Mouse (Mus musculus) heart, postnatal 10 days (tissue): ENCODE data around the gene Garnl3. TPM values are rescaled to one million over a fixed set of nuclear protein-coding genes. Genes with fewer than 3 reads are reported as not detected.
"Not testable (repeated sequence)": the region's sequence is repeated elsewhere in the genome, so short reads cannot be mapped to it uniquely, and the experiment has no call there.

Source experiments
- DNase-seq, 2 experiments: peaks; one replicate each; pipeline ENCODE4 v3.0.0; 2021
- intact Hi-C: fragments of 180-260 bp; cut with DNase I; formaldehyde crosslinking; loops from one replicate; pipeline ENCODE4 v1.15.1; 2025
- total RNA-seq, 2 experiments: library from RNA; stranded (reverse); gene quantifications; 2 replicates each; pipeline ENCODE4 v1.2.3; 2021

The Garnl3 gene
- total RNA-seq, 2 experiments from 2014 or later: 9.2 to 9.9 TPM

DNA sequence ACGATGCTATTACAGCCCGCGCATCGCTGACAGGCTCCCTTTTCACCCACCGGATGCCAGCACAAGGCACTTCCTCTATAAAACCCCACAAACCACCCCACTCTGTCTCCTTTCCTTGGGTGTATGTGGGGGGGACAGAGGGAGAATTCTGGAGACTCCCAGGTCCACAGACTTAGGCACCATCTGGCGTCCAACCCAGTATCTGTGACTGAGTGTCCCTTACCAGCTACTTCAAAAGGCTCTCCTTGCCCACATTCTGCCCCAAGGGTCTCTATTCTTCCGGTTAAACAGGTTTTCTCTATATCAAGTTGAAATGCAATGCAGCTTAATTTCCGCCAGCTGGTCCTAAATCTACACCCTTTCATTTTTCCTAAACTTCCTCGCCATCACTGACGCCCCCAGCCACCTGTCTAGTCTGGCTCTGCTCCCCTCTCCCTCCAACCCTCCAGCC lies 36.2 kb downstream of the Garnl3 start:
- DNase-seq: no peak
- intact Hi-C loops: no loop called here

DNA sequence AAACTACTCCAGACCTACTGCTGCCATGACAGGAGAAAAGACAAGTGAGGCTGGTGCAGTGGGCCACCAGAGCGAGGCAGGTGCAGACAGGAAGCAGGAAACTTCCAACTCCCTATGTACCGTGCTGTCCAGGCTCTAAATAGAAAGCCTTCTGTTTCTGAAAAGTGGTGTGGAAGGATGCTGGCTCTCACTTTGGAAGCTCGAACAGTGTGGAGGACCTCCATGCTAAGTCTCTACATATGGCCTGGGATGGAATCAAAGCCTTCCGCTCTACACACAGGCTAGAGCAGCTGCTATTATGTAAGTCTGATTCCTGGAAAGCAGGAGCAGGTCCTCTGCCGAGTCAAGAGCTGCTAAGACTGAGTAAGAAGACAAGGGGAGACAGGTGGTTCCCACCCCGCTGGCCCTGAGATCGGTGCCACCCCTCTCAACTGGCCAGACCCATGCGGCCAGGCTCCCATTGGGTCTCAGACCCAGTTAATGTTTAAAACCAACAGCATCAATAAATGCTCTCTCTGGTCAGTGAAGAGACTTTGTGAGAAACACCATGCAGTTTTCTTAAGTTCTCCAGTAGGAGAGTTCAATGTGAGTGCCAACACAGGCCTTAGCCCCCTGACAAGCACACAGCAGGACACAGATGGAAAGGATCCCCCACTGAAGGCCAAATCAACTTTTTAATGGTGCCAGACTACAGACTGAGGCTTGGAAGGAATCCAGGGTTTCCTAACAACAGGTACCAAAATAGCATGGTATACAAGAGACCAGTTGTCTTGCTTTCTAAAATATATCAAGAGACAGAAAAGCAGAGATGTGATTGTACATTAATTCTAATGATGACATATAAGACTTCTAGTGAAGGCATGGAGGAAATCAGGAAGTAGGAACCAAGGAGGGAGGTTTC lies 40.6 kb downstream of the Garnl3 start:
- intact Hi-C loops: no loop called here
- DNase-seq: no peak

DNA sequence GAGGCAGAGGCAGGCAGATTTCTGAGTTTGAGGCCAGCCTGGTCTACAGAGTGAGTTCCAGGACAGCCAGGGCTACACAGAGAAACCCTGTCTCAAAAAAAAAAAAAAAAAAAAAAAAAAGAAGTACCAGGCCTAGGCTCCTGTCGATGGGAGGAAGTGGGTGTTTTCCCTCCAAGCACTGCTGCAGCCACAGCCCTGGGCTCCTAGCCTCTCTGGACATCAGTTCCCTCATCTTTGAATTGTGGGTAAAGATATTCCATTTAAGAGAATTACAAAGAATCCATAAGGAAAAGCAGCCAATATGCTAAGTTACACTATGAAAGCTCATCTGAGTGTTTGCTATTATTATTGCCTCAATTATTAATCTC lies 41.4 kb downstream of the Garnl3 start:
- DNase-seq, intact Hi-C loops: not testable (repeated sequence)

DNA sequence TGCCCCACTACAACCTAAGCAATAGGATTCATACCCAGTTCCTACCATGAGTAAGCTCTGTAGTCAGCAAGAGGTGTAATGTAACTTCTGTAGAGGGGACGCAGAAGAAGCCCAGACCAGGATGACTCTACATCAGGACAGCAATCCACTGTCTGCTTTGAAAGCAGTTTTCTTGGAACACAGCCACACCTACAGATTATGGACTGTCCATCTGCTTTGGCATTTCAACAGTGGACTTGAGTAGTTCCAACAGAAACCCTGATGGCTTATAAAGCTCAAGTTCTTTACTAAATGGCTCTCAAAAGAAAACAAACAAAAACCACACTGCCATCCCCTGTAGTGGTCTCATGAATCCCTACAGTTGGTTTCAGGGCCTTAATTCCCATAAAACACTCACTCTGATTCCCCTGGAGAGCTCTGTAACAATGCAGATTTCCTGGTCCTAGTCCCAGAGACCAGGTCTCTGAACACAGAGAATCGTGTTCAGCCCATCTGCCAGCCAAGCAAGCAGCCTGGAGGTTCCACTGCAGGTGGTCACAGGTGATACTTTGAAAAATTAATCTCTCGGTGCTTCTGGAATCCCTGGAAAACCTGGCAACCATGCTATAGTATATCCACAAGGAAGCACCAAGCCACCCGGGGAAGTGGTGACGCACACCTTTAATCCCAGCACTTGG lies 42.0 kb downstream of the Garnl3 start:
- intact Hi-C loops: no loop called here
- no peak for DNase-seq

DNA sequence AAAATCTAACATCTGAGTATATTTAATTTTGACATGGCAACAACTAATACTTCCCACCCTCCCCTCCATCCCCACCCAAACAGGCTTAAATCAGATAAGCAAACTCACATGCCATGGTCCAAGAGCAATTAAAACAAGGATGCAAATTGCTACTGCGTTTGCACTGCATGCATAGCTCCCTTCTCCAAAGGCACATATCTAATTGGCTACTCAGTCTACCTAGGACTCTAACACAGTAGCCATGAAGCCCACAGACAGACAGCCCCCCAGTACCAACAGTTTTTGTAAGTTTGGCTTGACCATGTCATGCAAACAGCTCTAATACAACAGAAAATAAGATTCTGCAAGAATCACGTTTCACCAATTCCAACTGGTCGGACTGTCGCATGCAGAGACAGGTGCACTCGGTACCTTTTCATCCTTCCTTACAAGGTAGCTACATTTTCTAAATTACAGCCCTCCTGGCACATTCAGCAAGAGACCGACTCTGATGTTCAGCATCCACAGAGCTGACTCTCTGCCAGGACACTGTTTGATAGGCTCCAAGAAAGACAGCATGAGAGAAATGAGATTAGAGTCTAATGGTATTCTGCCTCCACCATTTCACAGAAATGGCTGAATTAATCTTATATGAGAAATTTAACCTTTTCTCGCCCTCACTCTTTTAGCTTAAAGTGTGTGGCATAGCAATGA lies 44.6 kb downstream of the Garnl3 start:
- no peak for DNase-seq
- intact Hi-C loops: no loop called here

DNA sequence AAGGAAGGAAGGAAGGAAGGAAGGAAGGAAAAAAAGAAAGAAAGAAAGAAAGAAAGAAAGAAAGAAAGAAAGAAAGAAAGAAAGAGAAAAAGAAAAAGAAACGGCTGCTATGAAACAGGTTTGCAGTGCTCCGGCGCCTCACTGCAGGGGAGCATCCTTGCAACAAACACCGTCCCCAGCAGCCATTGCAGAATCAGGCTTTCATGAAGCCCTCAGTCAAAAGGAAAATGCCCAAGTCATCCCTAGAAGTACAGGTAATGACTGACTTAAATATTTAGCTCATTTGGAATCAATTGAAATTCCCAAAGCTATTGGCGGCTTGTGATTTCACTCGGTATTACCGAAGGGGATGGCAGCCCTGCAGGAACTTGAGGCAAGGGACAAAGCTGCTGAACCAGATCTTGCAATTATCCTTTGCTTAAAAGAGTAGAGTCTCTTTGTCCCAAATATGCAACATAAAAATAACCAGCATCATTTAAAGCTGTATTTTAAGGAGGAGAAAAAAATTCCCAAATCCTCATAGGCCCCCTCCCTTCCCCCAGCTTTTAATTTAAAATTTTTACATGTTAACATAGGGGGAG lies 45.3 kb downstream of the Garnl3 start:
- DNase-seq: no peak
- intact Hi-C loops: no loop called here

DNA sequence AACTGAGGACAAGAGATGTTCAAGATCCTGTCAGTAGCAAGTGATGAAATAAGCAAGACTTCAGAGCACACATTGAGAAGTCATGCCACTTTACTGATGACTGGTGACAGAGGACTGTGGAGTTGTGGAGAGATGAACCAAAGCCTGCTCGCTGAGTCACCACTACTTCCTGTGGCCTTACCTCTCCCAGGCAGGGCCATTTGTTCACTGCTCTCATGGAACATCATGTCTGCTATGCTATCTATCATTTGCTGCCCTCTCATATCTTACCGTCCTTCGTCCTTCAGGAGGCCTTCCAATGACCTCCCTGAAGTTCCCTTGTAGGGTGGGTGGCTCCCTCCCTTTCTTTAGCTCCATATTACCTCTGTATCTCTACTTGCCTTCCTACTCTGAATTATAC lies 47.2 kb downstream of the Garnl3 start:
- intact Hi-C loops: no loop called here

DNA sequence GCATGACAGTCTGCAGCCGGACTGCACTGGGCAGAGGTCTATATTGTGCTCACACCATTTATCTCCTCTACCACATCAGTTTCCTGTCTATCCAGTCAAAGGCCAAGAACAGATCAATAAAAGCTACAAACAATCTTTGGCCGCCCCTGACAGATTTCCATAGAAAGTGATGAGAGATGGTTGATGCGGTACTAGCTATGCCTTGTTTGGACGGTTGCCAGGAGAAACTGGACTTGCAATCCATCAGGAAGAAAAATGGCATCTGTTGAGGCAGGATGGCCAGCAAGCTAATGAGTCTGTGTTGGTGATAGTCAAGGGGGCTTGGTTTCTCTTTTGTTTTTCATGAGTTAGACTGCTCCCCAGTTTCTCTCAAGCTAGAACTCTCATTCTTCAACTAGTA lies 51.3 kb downstream of the Garnl3 start:
- intact Hi-C loops: no loop called here
- no peak for DNase-seq

More for the DNA sequence above, 47.2 kb downstream of the Garnl3 start:
- no peak for DNase-seq

DNA sequence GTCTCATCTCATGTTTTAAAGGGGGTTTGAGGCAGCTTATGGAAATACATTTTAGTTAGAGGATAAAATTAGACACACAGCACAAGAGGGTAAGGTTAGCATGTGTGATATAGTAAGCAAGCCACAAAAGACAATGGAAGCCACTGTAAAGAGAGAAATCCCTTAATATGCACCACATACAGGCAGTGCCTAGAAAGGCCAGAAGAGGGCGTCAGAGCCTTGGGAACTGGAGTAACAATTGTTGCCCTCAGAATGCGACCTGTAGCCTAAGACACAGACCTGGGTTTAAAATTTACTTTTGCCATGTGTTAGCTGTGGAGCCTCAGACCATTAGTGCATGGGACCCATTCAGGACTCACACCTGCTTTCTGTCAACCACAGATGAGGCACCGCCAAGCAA lies 54.2 kb downstream of the Garnl3 start:
- intact Hi-C loops: no loop called here
- DNase-seq: peak in 1 of 2 experiments; percentile 45

DNA sequence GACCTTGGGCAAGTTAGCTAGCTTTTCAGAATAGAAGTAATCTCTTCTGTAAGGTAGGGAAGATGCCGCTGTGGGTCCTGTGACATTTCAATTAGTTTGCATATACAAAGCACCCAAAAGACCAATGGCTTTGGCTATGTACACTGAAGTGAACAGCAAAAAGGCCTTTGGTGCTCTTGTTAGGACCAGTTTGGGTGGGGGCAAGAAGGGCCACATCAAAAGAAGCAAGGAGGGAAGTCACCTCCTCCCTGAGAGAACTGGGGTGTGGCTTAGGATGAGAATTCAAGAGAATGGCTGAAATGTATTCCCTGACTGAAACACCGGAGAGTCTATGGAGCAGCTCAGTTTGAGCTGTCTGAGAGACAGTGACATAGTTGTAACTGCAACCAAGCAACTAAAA lies 56.5 kb downstream of the Garnl3 start:
- DNase-seq: no peak
- intact Hi-C loops: no loop called here

DNA sequence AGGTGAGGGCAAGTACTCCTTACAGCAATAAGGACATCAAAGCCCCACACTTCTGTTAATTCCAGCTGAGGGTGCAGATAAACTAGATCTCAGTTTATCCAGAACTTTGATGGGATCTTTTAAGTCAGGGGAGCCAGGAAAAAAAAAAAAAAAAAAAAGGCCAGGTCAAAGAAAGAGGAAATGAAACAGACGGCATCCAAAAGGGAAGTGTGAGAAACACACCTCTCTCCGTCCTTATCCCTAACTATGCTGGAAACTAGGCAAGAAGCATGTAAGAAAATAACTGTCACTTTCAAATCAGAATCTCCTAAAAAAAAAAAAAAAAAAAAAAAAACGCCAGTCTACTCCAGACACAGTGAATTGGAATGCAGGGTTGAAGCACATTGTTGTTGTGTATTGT lies 57.3 kb downstream of the Garnl3 start:
- DNase-seq: no peak
- intact Hi-C loops: no loop called here

DNA sequence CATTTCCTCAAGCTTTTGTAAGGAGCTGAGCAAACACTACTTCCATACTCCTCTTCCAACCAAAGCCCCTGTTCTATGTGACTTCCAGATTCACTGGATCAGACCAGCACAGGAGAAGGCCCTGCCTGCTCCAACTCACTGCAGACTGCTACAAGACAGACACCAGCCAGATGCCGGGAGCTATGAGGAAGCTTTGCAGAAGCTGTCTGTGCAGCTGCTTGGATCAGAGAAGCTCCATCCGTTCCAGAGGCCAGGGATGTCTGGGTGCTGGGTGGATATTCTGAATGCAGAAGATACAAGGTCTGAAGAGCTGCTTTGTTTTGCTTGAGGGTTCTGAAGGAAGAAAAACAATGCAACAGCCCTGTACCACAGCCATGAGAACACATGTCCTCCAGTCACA lies 59.1 kb downstream of the Garnl3 start:
- intact Hi-C loops: no loop called here
- DNase-seq: peak; percentile 33 to 40

DNA sequence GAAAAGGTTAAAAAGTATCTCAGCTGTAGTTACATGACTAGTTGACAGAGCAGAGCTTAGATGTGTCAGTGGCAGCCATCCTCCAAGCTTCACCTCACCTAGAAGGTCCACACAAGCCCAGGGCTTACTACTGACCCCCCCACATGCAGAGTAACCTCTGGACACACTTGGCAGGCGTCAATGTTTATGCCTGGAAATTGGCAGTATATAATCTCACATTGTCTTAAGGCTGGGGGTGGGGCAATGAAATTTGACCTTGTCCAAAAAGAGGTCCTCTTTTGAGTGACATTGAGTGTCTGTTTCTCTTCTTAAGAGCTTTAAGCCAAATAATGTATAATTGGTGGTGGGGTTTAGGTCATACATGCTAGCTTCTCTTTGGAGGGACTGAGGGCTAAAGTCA lies 65.8 kb downstream of the Garnl3 start:
- peak; percentile 51 to 56 for DNase-seq
- intact Hi-C loops: no loop called here

DNA sequence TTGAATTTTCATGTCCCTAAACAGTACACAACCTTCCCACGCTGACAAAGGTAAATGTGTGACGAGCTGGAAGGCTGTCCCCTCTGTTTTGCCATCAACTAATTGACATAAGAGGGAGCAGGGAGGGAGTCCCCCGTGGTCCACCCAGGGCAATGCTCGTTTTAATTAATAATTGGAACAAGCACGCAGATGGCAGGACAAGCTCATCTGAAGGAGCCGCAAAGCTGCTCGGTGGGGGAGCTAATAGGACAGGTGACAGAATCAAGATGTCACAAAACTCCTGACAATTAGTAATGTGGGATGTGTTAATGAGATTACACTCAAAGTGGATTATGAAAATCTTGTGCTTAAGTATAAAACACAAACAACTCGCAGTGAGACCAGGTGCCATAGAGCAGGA lies 68.7 kb downstream of the Garnl3 start:
- no peak for DNase-seq
- intact Hi-C loops: no loop called here

DNA sequence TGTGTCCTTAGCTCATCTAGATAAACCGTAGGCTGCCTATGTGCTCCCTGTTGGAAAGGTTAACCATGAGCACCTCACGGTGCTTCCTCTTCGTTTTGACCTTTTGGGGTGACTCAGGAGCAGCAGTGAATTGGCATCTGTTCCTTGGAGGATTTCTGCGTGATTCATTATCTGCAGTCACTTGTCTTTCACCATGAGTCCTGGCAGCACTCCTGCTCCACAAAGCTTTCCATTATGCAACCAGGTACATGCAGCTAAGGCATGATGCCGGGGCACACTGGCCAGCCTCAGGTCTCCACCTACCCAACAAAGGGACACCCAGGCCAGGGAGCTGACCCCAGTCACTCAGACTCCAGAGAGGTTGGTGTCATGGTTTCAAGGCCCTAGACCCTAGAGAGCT lies 72.5 kb downstream of the Garnl3 start:
- intact Hi-C loops: no loop called here
- no peak for DNase-seq

DNA sequence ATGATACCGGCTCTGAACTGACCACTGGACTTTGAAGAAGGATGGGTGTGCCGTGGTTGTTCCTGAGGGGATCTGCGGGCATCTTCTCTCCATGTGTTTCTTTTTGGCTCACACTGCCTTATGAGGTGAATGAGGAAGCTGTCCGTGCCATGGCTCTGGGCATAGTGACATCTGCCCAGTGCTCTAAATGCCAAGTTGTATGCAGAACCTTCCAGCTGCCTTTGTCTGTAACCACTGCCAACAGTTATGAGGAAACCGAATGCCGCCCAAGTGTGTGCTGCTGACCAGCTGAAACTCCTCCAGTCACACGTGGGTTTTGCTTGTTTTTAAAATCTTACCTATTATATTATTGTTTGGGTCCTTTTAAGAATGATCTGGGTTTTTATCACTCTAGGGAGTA lies 73.9 kb downstream of the Garnl3 start:
- intact Hi-C loops: no loop called here
- DNase-seq: no peak

DNA sequence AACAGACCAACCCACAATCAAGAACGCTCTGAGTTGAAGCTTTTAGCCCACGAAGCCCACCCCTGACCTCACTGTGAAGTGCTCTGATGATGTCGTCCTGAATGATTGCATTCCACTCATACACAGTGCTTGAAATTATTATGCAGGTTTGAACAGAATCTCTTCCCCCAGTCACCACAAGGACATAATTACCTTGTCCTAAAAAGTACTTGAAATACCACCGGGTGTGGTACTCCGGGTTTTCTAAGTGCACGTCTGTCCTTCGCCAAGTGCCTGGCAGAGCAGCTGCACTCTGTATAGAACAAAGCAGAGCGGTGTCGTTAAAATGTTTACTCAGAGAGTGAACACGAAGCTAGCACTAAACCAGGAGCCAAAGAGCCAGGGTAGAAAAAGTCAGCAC lies 77.5 kb downstream of the Garnl3 start:
- intact Hi-C loops: no loop called here
- DNase-seq: peak in 1 of 2 experiments; percentile 39

DNA sequence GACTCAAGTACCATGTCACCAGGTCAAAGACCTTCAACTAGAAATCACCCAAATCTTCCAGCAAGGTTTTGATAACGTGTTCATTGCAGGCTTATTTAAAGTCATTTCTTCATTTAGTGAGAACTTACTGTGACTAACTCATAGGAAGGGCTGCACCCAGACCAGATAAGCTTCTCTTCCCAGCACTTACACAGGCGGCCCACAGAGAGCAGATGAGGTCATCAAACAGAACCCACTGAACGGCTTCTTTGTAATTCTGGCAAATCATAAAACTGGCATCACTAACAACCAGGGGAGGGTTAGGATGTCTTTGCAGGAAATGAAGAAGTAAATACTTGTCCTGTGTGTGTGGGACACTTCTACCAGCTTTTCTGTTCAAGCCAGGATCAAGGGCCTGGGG lies 84.1 kb downstream of the Garnl3 start:
- intact Hi-C loops: no loop called here
- peak in 1 of 2 experiments; percentile 19 for DNase-seq

DNA sequence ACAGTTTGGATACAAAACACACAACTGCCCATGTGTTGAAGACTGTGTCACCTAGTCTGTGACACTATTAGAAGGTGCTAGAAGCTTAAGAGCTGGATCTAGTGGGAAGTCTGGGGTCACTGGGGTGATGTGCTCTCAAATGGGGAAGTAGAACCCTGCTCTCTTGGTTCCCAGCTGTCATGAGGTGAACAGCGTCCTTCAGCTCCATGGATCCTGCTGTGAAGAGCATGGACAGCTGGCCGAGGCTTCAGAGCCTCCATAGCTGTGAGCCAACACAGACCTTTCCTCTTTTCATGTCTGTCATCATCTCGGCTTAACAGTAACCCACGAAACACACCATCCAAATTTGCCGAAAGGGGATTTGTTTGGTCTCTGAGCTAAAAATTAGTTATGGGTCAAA lies 84.5 kb downstream of the Garnl3 start:
- intact Hi-C loops: no loop called here
- no peak for DNase-seq

DNA sequence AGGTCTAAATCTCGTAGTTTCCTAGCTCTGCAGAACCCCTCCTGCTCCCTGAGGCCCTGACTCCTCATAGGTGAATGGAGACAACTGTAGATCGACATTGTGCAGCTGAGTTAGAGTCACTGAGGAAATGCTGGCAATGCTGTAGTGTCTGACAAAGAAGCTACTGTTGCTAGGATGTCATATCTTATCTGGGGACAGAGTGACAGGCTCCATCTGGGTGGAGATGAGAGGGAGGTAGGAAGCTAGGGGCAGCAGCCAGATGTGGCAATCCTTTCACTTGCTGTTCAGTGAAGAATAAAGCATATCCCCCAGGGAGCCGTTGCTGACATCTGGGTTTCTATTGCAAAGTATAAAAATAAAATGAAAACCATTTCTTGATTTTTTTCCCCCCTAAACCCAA lies 85.6 kb downstream of the Garnl3 start:
- intact Hi-C loops: no loop called here
- DNase-seq: peak; percentile 32 to 40

DNA sequence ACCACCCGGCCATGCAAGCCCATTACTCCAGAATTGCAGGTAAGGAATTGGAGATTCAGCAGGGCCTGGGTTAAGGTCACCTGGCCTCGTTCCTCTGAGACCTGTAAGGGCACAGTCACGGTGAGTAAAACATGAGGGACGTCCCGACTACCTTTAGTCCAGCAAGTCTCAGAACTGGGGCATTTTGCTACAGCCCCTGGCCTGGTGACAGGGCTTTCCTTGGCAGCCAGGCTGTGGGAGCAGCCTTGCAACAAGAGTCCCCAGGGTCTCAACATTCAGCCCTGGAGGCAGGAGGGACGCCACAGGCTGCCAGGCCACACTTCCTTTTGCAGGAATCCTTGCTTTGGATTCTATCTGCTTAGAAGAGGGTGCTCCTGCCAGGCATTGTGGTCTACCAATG lies 88.7 kb downstream of the Garnl3 start:
- DNase-seq: no peak
- intact Hi-C loops: no loop called here
